Mouse (Mus musculus) embryonic facial prominence, embryonic 13.5 days (tissue): ENCODE data around the gene Raet1e. TPM values are rescaled to one million over a fixed set of nuclear protein-coding genes. Genes with fewer than 3 reads are reported as not detected.
"Not testable (repeated sequence)": the region's sequence is repeated elsewhere in the genome, so short reads cannot be mapped to it uniquely, and the experiment has no call there.

Experiments
- ATAC-seq: fragments of 200-750 bp; cut with Nextera tagmentation; 2 replicates; pipeline ENCODE4 v1.8.0; 2017; ENCODE audit warnings: low read depth; ENCODE audit not compliant: insufficient number of reproducible peaks, insufficient read depth, low FRiP score, low TSS enrichment
- H3K27ac ChIP-seq: fragments of 300-500 bp; sonication (generic); 2 replicates; pipeline ENCODE4 v1.5.1; 2015; ENCODE audit warnings: moderate library complexity, mild to moderate bottlenecking, inconsistent platforms
- H3K27me3 ChIP-seq: fragments of 300-500 bp; sonication (generic); 2 replicates; pipeline ENCODE4 v1.6.1; 2015; ENCODE audit warnings: mild to moderate bottlenecking, inconsistent platforms
- H3K36me3 ChIP-seq: fragments of 300-500 bp; sonication (generic); 2 replicates; pipeline ENCODE4 v1.6.1; 2015; ENCODE audit warnings: mild to moderate bottlenecking, inconsistent platforms
- H3K4me1 ChIP-seq: fragments of 300-500 bp; sonication (generic); 2 replicates; pipeline ENCODE4 v1.6.1; 2015; ENCODE audit warnings: inconsistent platforms
- H3K4me2 ChIP-seq: fragments of 300-500 bp; sonication (generic); 2 replicates; pipeline ENCODE4 v1.6.1; 2015; ENCODE audit warnings: moderate library complexity, mild to moderate bottlenecking, inconsistent platforms
- H3K4me3 ChIP-seq: fragments of 300-500 bp; sonication (generic); 2 replicates; pipeline ENCODE4 v1.5.1; 2015; ENCODE audit warnings: mild to moderate bottlenecking, inconsistent platforms
- H3K9ac ChIP-seq: fragments of 300-500 bp; sonication (generic); 2 replicates; pipeline ENCODE4 v1.6.1; 2015; ENCODE audit warnings: mild to moderate bottlenecking, inconsistent platforms
- H3K9me3 ChIP-seq: fragments of 300-500 bp; sonication (generic); 2 replicates; pipeline ENCODE4 v1.6.1; 2016; ENCODE audit warnings: inconsistent platforms
- WGBS: fragments of 180-500 bp; shearing (Covaris S2); methylation state at CpG from one replicate; pipeline ENCODE4 v1.1.7; 2015; ENCODE audit warnings: mixed read lengths; 5-methylcytosine and 5-hydroxymethylcytosine counted together
- polyA plus RNA-seq: library from polyadenylated mRNA; unstranded; fragments of >200 nt; fragmentation: Nextera tagmentation; extraction: Ambion mirVana; gene quantifications from 2 replicates; pipeline ENCODE4 v1.2.1, GENCODE M21; 2015

Raet1e gene
- polyA plus RNA-seq, 1 experiment from 2014 or later: 5.8 TPM

GRCm38 (mm10) chr10:22297766-22298461 is 139.5 kb downstream of the Raet1e start:
- Histone ChIP-seq H3K27me3 (no peaks in the 10 kb centered on the region), H3K36me3 (no peaks in the 10 kb centered on the region), H3K9me3 (no peaks in the 10 kb centered on the region), H3K4me2 (no peak overlapping the region), H3K27ac (no peak overlapping the region), H3K4me1 (0 out of 2 replicates have a peak, but pooled peaks cover 3% of the 10 kb centered on the region), H3K4me3 (no peak overlapping the region), H3K9ac (no peak overlapping the region)
- WGBS: 64% methylated on average over 8 of the region's 8 CpGs
- ATAC-seq: no peak

- H3K27me3 ChIP-seq: no peaks in the 10 kb centered on the region
- no peak overlapping the region for H3K27ac ChIP-seq
- H3K4me1 ChIP-seq: 0 out of 2 replicates have a peak, but pooled peaks cover 3% of the 10 kb centered on the region
- no peak overlapping the region for H3K4me2 ChIP-seq
- ATAC-seq: no peak
- H3K9me3 ChIP-seq: no peaks in the 10 kb centered on the region
- no peak overlapping the region for H3K9ac ChIP-seq
- H3K4me3 ChIP-seq: no peak overlapping the region
- no peaks in the 10 kb centered on the region for H3K36me3 ChIP-seq
- WGBS: 84% methylated on average over 2 of the region's 2 CpGs
These were observed 141.0 kb downstream of the Raet1e start for GRCm38 (mm10) chr10:22299324-22299723.

GRCm38 (mm10) chr10:22301641-22302040 is 143.3 kb downstream of the Raet1e start:
- no peak overlapping the region for H3K27ac ChIP-seq
- no peaks in the 10 kb centered on the region for H3K36me3 ChIP-seq
- no peak overlapping the region for H3K4me3 ChIP-seq
- 0 out of 2 replicates have a peak, but pooled peaks cover 3% of the 10 kb centered on the region for H3K4me1 ChIP-seq
- no peak overlapping the region for H3K4me2 ChIP-seq
- 78% methylated on average over 1 of the region's 1 CpGs for WGBS
- H3K9ac ChIP-seq: no peak overlapping the region
- H3K27me3 ChIP-seq: no peaks in the 10 kb centered on the region
- ATAC-seq: no peak
- H3K9me3 ChIP-seq: no peaks in the 10 kb centered on the region

GRCm38 (mm10) chr10:22302344-22303057 is 144.1 kb downstream of the Raet1e start:
- no peak overlapping the region for H3K4me3 ChIP-seq
- no peak overlapping the region for H3K9ac ChIP-seq
- no peaks in the 10 kb centered on the region for H3K9me3 ChIP-seq
- H3K27ac ChIP-seq: no peak overlapping the region
- no peaks in the 10 kb centered on the region for H3K36me3 ChIP-seq
- no peak overlapping the region for H3K4me2 ChIP-seq
- 0 out of 2 replicates have a peak, but pooled peaks cover 3% of the 10 kb centered on the region for H3K4me1 ChIP-seq
- ATAC-seq: no peak
- H3K27me3 ChIP-seq: no peaks in the 10 kb centered on the region
- WGBS: 75% methylated on average over 5 of the region's 5 CpGs

- Histone ChIP-seq H3K4me2 (no peak overlapping the region), H3K9ac (no peak overlapping the region), H3K9me3 (no peaks in the 10 kb centered on the region), H3K27ac (no peak overlapping the region), H3K4me1 (no peaks in the 10 kb centered on the region), H3K27me3 (no peaks in the 10 kb centered on the region), H3K4me3 (no peak overlapping the region), H3K36me3 (no peaks in the 10 kb centered on the region)
- 88% methylated on average over 6 of the region's 6 CpGs for WGBS
- ATAC-seq: no peak
These were observed 145.4 kb downstream of the Raet1e start for GRCm38 (mm10) chr10:22303736-22304135.

GRCm38 (mm10) chr10:22305801-22306200 is 147.4 kb downstream of the Raet1e start:
- Histone ChIP-seq H3K27ac (no peak overlapping the region), H3K4me1 (no peaks in the 10 kb centered on the region), H3K4me3 (no peak overlapping the region), H3K27me3 (no peaks in the 10 kb centered on the region), H3K36me3 (no peaks in the 10 kb centered on the region), H3K4me2 (no peak overlapping the region), H3K9me3 (no peaks in the 10 kb centered on the region), H3K9ac (no peak overlapping the region)
- ATAC-seq: no peak
- WGBS: 69% methylated on average over 4 of the region's 4 CpGs

- WGBS: 58% methylated on average over 4 of the region's 4 CpGs
- Histone ChIP-seq H3K27me3 (no peaks in the 10 kb centered on the region), H3K4me3 (no peak overlapping the region), H3K36me3 (no peaks in the 10 kb centered on the region), H3K27ac (no peak overlapping the region), H3K9me3 (no peaks in the 10 kb centered on the region), H3K4me1 (no peaks in the 10 kb centered on the region), H3K4me2 (no peak overlapping the region), H3K9ac (no peak overlapping the region)
- ATAC-seq: no peak
These were observed 148.1 kb downstream of the Raet1e start for GRCm38 (mm10) chr10:22306452-22306851.

- Histone ChIP-seq H3K27ac (no peak overlapping the region), H3K4me1 (no peaks in the 10 kb centered on the region), H3K4me3 (no peak overlapping the region), H3K4me2 (no peak overlapping the region), H3K9ac (no peak overlapping the region), H3K27me3 (no peaks in the 10 kb centered on the region), H3K9me3 (no peaks in the 10 kb centered on the region), H3K36me3 (no peaks in the 10 kb centered on the region)
- ATAC-seq: no peak
- 65% methylated on average over 1 of the region's 1 CpGs for WGBS
These were observed 149.9 kb downstream of the Raet1e start for GRCm38 (mm10) chr10:22308221-22308620.

- no peak overlapping the region for H3K4me2 ChIP-seq
- 85% methylated on average over 2 of the region's 2 CpGs for WGBS
- no peaks in the 10 kb centered on the region for H3K27me3 ChIP-seq
- ATAC-seq: no peak
- H3K4me3 ChIP-seq: no peak overlapping the region
- no peaks in the 10 kb centered on the region for H3K36me3 ChIP-seq
- no peaks in the 10 kb centered on the region for H3K9me3 ChIP-seq
- H3K9ac ChIP-seq: no peak overlapping the region
- no peak overlapping the region for H3K27ac ChIP-seq
- no peaks in the 10 kb centered on the region for H3K4me1 ChIP-seq
These were observed 164.5 kb downstream of the Raet1e start for GRCm38 (mm10) chr10:22322858-22323257.

- WGBS: 76% methylated on average over 4 of the region's 4 CpGs
- H3K4me1 ChIP-seq, H3K4me2 ChIP-seq, H3K27me3 ChIP-seq, H3K9me3 ChIP-seq, H3K27ac ChIP-seq, ATAC-seq, H3K9ac ChIP-seq, H3K4me3 ChIP-seq, H3K36me3 ChIP-seq: not testable (repeated sequence)
These were observed 187.4 kb downstream of the Raet1e start for GRCm38 (mm10) chr10:22345721-22346120.

GRCm38 (mm10) chr10:22353548-22354195 is 195.3 kb downstream of the Raet1e start:
- H3K4me2 ChIP-seq, ATAC-seq, H3K4me3 ChIP-seq, H3K9me3 ChIP-seq, H3K27me3 ChIP-seq, H3K9ac ChIP-seq, H3K36me3 ChIP-seq, H3K27ac ChIP-seq, H3K4me1 ChIP-seq: not testable (repeated sequence)
- WGBS: 76% methylated on average over 6 of the region's 6 CpGs

GRCm38 (mm10) chr10:22354196-22354574 is 195.8 kb downstream of the Raet1e start:
- not testable (repeated sequence) for H3K36me3 ChIP-seq

More at GRCm38 (mm10) chr10:22354196-22354574, 195.8 kb downstream of the Raet1e start:
- H3K27ac ChIP-seq, H3K4me3 ChIP-seq, H3K4me1 ChIP-seq, H3K27me3 ChIP-seq, H3K9ac ChIP-seq, ATAC-seq, H3K4me2 ChIP-seq, H3K9me3 ChIP-seq: not testable (repeated sequence)
- 82% methylated on average over 2 of the region's 2 CpGs for WGBS
